Mouse (Mus musculus): ENCODE measurements around the gene Mrgpra1. TPM values are rescaled to one million over a fixed set of nuclear protein-coding genes. Genes with fewer than 3 reads are reported as not detected.
"Not testable (repeated sequence)": the region's sequence is repeated elsewhere in the genome, so short reads cannot be mapped to it uniquely, and the experiment has no call there.

Gene Mrgpra1
- total and polyA plus RNA-seq, 3 experiments, result not detected

DNA sequence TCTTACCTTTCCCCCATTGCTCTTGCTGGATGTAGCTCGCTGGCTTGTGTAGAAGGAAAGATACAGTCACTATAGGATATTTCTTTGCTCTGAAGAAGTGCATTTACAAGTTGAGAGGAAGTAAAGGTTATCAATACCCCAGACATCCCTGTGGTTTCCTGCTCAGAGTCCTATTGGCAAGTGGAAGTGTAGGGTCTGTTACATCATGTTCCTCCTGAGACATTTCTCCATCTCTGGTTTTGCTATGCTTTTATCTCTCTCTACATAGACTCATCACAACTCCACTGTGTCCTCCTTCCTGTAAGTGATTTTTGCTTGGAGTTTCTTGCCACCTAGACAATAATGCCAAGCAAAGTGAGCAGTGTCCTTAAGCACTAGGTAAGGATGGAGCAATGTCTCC lies 35.7 kb downstream of the Mrgpra1 start:
- no peak for TF ChIP-seq POLR2A (IDR thresholded peaks at IDR 0.05; ENCODE audit: insufficient read depth, low read depth, low read length)
- TF ChIP-seq CTCF (IDR thresholded peaks at IDR 0.05), result no peak
- no peak for TF ChIP-seq EP300 (IDR thresholded peaks at IDR 0.05; ENCODE audit: insufficient read depth, low read depth, low read length)
- no peaks in the 10 kb centered on the region for H3K79me2 ChIP-seq (replicated peaks; ENCODE audit: control insufficient read depth, insufficient read depth, low read length)
- whole genome bisulfite sequencing, result 31% methylated on average over 1 of the region's 1 CpGs
- DNase-seq, result no peak
- H3K27ac ChIP-seq, result no peak overlapping the region
- H3K36me3 ChIP-seq (ENCODE audit: control insufficient read depth, insufficient read depth, low read length), result no peaks in the 10 kb centered on the region
- intact Hi-C loops (cut with DNase I), result no loop called here
- H3K9ac ChIP-seq (ENCODE audit: low read depth, low read length), result no peak overlapping the region
- H3K4me3 ChIP-seq, result no peak overlapping the region
- no peaks in the 10 kb centered on the region for H3K27me3 ChIP-seq (ENCODE audit: control insufficient read depth, insufficient read depth, low read length)
- no peaks in the 10 kb centered on the region for H3K4me1 ChIP-seq (ENCODE audit: control insufficient read depth, insufficient read depth, low read length)

- 27% methylated on average over 4 of the region's 4 CpGs for WGBS
- Histone ChIP-seq H3K27ac (no peak overlapping the region), H3K4me3 (no peak overlapping the region), H3K27me3 (ENCODE audit: control insufficient read depth, insufficient read depth, low read length) (no peaks in the 10 kb centered on the region), H3K36me3 (ENCODE audit: control insufficient read depth, insufficient read depth, low read length) (no peaks in the 10 kb centered on the region), H3K4me1 (ENCODE audit: control insufficient read depth, insufficient read depth, low read length) (no peaks in the 10 kb centered on the region), H3K79me2 (replicated peaks; ENCODE audit: control insufficient read depth, insufficient read depth, low read length) (no peaks in the 10 kb centered on the region), H3K9ac (ENCODE audit: low read depth, low read length) (no peak overlapping the region)
- no peak for DNase-seq
- intact Hi-C loops (cut with DNase I), result no loop called here
- TF ChIP-seq EP300 (IDR thresholded peaks at IDR 0.05; ENCODE audit: insufficient read depth, low read depth, low read length) (no peak), CTCF (IDR thresholded peaks at IDR 0.05) (no peak), POLR2A (IDR thresholded peaks at IDR 0.05; ENCODE audit: insufficient read depth, low read depth, low read length) (no peak)
Measured at GRCm38 (mm10) chr7:47312289-47312688, 41.8 kb downstream of the Mrgpra1 start.

DNA sequence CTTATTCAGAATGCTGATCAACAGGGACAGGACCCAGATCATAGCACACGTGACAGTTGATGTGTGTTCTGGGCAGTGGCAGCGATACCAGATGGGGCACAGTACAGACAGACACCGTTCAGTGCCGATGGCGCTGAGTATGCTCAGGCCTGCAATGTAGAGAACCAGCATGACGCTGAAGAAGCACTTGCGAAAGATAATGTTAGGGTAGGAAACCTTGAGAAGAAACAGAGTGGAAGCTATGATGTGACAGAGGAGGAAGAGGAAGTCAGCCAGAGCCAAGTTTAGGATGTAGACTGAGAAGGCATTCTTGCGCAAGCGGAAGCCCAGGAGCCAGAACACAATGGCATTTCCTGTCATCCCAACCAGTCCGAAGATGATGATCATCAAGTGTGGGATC lies 44.2 kb downstream of the Mrgpra1 start:
- intact Hi-C loops (cut with DNase I), result no loop called here
- no peaks in the 10 kb centered on the region for H3K36me3 ChIP-seq (ENCODE audit: control insufficient read depth, insufficient read depth, low read length)
- H3K4me1 ChIP-seq (ENCODE audit: control insufficient read depth, insufficient read depth, low read length), result no peaks in the 10 kb centered on the region
- no peaks in the 10 kb centered on the region for H3K27me3 ChIP-seq (ENCODE audit: control insufficient read depth, insufficient read depth, low read length)
- H3K4me3 ChIP-seq, result no peak overlapping the region
- no peak for DNase-seq
- H3K9ac ChIP-seq (ENCODE audit: low read depth, low read length), result no peak overlapping the region
- H3K79me2 ChIP-seq (replicated peaks; ENCODE audit: control insufficient read depth, insufficient read depth, low read length), result no peaks in the 10 kb centered on the region
- no peak for TF ChIP-seq EP300 (IDR thresholded peaks at IDR 0.05; ENCODE audit: insufficient read depth, low read depth, low read length)
- no peak for TF ChIP-seq CTCF (IDR thresholded peaks at IDR 0.05)
- TF ChIP-seq POLR2A (IDR thresholded peaks at IDR 0.05; ENCODE audit: insufficient read depth, low read depth, low read length), result no peak
- no peak overlapping the region for H3K27ac ChIP-seq
- 77% methylated on average over 10 of the region's 10 CpGs for WGBS

GRCm38 (mm10) chr7:47304661-47305060 lies 49.4 kb downstream of the Mrgpra1 start:
- H3K4me1 ChIP-seq (ENCODE audit: control insufficient read depth, insufficient read depth, low read length); H3K79me2 ChIP-seq (replicated peaks; ENCODE audit: control insufficient read depth, insufficient read depth, low read length); H3K27me3 ChIP-seq (ENCODE audit: control insufficient read depth, insufficient read depth, low read length); DNase-seq; H3K4me3 ChIP-seq; H3K9ac ChIP-seq (ENCODE audit: low read depth, low read length); H3K36me3 ChIP-seq (ENCODE audit: control insufficient read depth, insufficient read depth, low read length); intact Hi-C loops (cut with DNase I); H3K27ac ChIP-seq: not testable (repeated sequence)
- 60% methylated on average over 5 of the region's 6 CpGs for WGBS

- not testable (repeated sequence) for DNase-seq
Measured at GRCm38 (mm10) chr7:47299612-47300011, 54.4 kb downstream of the Mrgpra1 start.

More at GRCm38 (mm10) chr7:47299612-47300011, 54.4 kb downstream of the Mrgpra1 start:
- intact Hi-C loops (cut with DNase I); H3K9ac ChIP-seq (ENCODE audit: low read depth, low read length); H3K4me3 ChIP-seq; H3K4me1 ChIP-seq (ENCODE audit: control insufficient read depth, insufficient read depth, low read length); H3K36me3 ChIP-seq (ENCODE audit: control insufficient read depth, insufficient read depth, low read length); H3K27ac ChIP-seq; H3K27me3 ChIP-seq (ENCODE audit: control insufficient read depth, insufficient read depth, low read length); H3K79me2 ChIP-seq (replicated peaks; ENCODE audit: control insufficient read depth, insufficient read depth, low read length): not testable (repeated sequence)

Other genes with a start within 250 kb of the Mrgpra1 start
- not detected for gene Ptpn5, start 220.6 kb downstream of the Mrgpra1 start, total RNA-seq (2021)
- gene Ptpn5, start 220.6 kb downstream of the Mrgpra1 start, polyA plus RNA-seq (2012; rRNA removed), result not detected in 2 replicates
- not detected for gene Mrgpra6, start 149.3 kb downstream of the Mrgpra1 start, total RNA-seq (2021)
- gene Mrgpra6, start 149.3 kb downstream of the Mrgpra1 start, polyA plus RNA-seq (2012; rRNA removed), result 0.18 TPM in 1 of 2 replicates, not detected in the other
- not detected for gene Mrgpra9, start 101.4 kb downstream of the Mrgpra1 start, total RNA-seq (2021)
- not detected in 2 replicates for gene Mrgpra9, start 101.4 kb downstream of the Mrgpra1 start, polyA plus RNA-seq (2012; rRNA removed)
- not detected for gene Mrgpra2a, start 97.9 kb upstream of the Mrgpra1 start, total RNA-seq (2021)
- gene Mrgpra2a, start 97.9 kb upstream of the Mrgpra1 start, polyA plus RNA-seq (2012; rRNA removed), result not detected in 2 replicates
- under 1 TPM in 1 of 2 experiments, not detected in 1; 0.26 TPM for gene Mrgpra2b, start 174.6 kb upstream of the Mrgpra1 start, total RNA-seq (2021)
- gene Mrgpra2b, start 174.6 kb upstream of the Mrgpra1 start, polyA plus RNA-seq (2012; rRNA removed), result 0.32 TPM in 1 of 2 replicates, not detected in the other
- gene Mrgpra3, start 247.1 kb upstream of the Mrgpra1 start, total RNA-seq (2021), result not detected
- gene Mrgpra3, start 247.1 kb upstream of the Mrgpra1 start, polyA plus RNA-seq (2012; rRNA removed), result not detected in 2 replicates

Measured in heart, adult 2 months (tissue).